Mouse (Mus musculus) NIH3T3 (cell line): Measurements from ENCODE around the gene Midn.

ENCODE experiments used
- DNase-seq: peaks from one replicate; pipeline ENCODE4 v3.0.0-alpha.2; 2012; ENCODE audit warnings: low read depth

Gene Midn

GRCm38 (mm10) chr10:80147719-80148601 lies at the start of gene Midn:
Gene Midn (plus strand): TSS chr10:80148272.
- peak; percentile 93 for DNase-seq

- DNase-seq: no peak
Observed at GRCm38 (mm10) chr10:80098630-80099029, 49.4 kb upstream of the Midn start.

GRCm38 (mm10) chr10:80100982-80101381 lies 47.1 kb upstream of the Midn start:
- peak; percentile 75 for DNase-seq

GRCm38 (mm10) chr10:80102216-80102915 lies 45.7 kb upstream of the Midn start:
- DNase-seq: peak; percentile 94

GRCm38 (mm10) chr10:80103032-80103431 lies 45.0 kb upstream of the Midn start:
- DNase-seq: no peak

GRCm38 (mm10) chr10:80104181-80104580 lies 43.9 kb upstream of the Midn start:
- DNase-seq: peak; percentile 95

GRCm38 (mm10) chr10:80105460-80105859 lies 42.6 kb upstream of the Midn start, which contains the start of gene Sbno2:
Gene Sbno2 (minus strand): TSS chr10:80105571.
- no peak for DNase-seq

GRCm38 (mm10) chr10:80105926-80106325 lies 42.1 kb upstream of the Midn start:
- no peak for DNase-seq

GRCm38 (mm10) chr10:80107678-80108077 lies 40.4 kb upstream of the Midn start:
- peak; percentile 88 for DNase-seq

GRCm38 (mm10) chr10:80114341-80115284 lies 33.5 kb upstream of the Midn start:
- peak; percentile 98 for DNase-seq

- peak; percentile 100 for DNase-seq
Observed at GRCm38 (mm10) chr10:80115290-80115943, 32.7 kb upstream of the Midn start, which contains the start of gene Stk11. Gene Stk11 (plus strand): TSS chr10:80115803.

GRCm38 (mm10) chr10:80115944-80116335 lies 32.1 kb upstream of the Midn start:
- DNase-seq: no peak

GRCm38 (mm10) chr10:80116563-80116926 lies 31.5 kb upstream of the Midn start:
- no peak for DNase-seq

- peak; percentile 73 for DNase-seq
Observed at GRCm38 (mm10) chr10:80116927-80117691, 31.0 kb upstream of the Midn start.

GRCm38 (mm10) chr10:80117736-80118135 lies 30.3 kb upstream of the Midn start:
- DNase-seq: no peak

GRCm38 (mm10) chr10:80118552-80118951 lies 29.5 kb upstream of the Midn start:
- DNase-seq: no peak

- no peak for DNase-seq
Observed at GRCm38 (mm10) chr10:80120146-80120545, 27.9 kb upstream of the Midn start.

- DNase-seq: no peak
Observed at GRCm38 (mm10) chr10:80121639-80122038, 26.4 kb upstream of the Midn start.

- no peak for DNase-seq
Observed at GRCm38 (mm10) chr10:80123932-80124562, 24.0 kb upstream of the Midn start.

GRCm38 (mm10) chr10:80127920-80128319 lies 20.2 kb upstream of the Midn start:
- DNase-seq: no peak
